Mouse (Mus musculus) kidney, embryonic 15.5 days (tissue): Measurements from ENCODE around the gene Nop56. TPM values are rescaled to one million over a fixed set of nuclear protein-coding genes. Genes with fewer than 3 reads are reported as not detected.

ENCODE experiments used
- ATAC-seq: fragments of 200-750 bp; cut with Nextera tagmentation; replicated peaks from 2 replicates; pipeline ENCODE4 v1.8.0; 2017; ENCODE audit warnings: moderate TSS enrichment; ENCODE audit not compliant: low FRiP score
- H3K27ac ChIP-seq: fragments of 300-500 bp; sonication (generic); 2 replicates; pipeline ENCODE4 v1.5.1; 2015; ENCODE audit warnings: mild to moderate bottlenecking, inconsistent platforms
- H3K27me3 ChIP-seq: fragments of 300-500 bp; sonication (generic); 2 replicates; pipeline ENCODE4 v1.6.1; 2015; ENCODE audit warnings: inconsistent platforms
- H3K36me3 ChIP-seq: fragments of 300-500 bp; sonication (generic); 2 replicates; pipeline ENCODE4 v1.6.1; 2015; ENCODE audit warnings: inconsistent platforms
- H3K4me1 ChIP-seq: fragments of 300-500 bp; sonication (generic); 2 replicates; pipeline ENCODE4 v1.6.1; 2015; ENCODE audit warnings: inconsistent platforms
- H3K4me2 ChIP-seq: fragments of 300-500 bp; sonication (generic); 2 replicates; pipeline ENCODE4 v1.6.1; 2015; ENCODE audit warnings: moderate library complexity, mild to moderate bottlenecking, inconsistent platforms
- H3K4me3 ChIP-seq: fragments of 300-500 bp; sonication (generic); replicated peaks from 2 replicates; pipeline ENCODE4 v1.5.1; 2015; ENCODE audit warnings: mild to moderate bottlenecking, inconsistent platforms
- H3K9ac ChIP-seq: fragments of 300-500 bp; sonication (generic); 2 replicates; pipeline ENCODE4 v1.6.1; 2015; ENCODE audit warnings: mild to moderate bottlenecking, inconsistent platforms
- H3K9me3 ChIP-seq: fragments of 300-500 bp; sonication (generic); replicated peaks from 2 replicates; pipeline ENCODE4 v1.6.1; 2016; ENCODE audit warnings: inconsistent platforms
- WGBS: fragments of 180-500 bp; shearing (Covaris S2); methylation state at CpG from one replicate; pipeline ENCODE4 v1.1.7; 2015; ENCODE audit warnings: mixed read lengths; 5-methylcytosine and 5-hydroxymethylcytosine counted together
- polyA plus RNA-seq: library from polyadenylated mRNA; unstranded; fragments of >200 nt; fragmentation: Nextera tagmentation; extraction: Ambion mirVana; gene quantifications from 2 replicates; pipeline ENCODE4 v1.2.1, GENCODE M21; 2015

Gene Nop56
- polyA plus RNA-seq, result 317 and 325 TPM in 2 replicates

DNA sequence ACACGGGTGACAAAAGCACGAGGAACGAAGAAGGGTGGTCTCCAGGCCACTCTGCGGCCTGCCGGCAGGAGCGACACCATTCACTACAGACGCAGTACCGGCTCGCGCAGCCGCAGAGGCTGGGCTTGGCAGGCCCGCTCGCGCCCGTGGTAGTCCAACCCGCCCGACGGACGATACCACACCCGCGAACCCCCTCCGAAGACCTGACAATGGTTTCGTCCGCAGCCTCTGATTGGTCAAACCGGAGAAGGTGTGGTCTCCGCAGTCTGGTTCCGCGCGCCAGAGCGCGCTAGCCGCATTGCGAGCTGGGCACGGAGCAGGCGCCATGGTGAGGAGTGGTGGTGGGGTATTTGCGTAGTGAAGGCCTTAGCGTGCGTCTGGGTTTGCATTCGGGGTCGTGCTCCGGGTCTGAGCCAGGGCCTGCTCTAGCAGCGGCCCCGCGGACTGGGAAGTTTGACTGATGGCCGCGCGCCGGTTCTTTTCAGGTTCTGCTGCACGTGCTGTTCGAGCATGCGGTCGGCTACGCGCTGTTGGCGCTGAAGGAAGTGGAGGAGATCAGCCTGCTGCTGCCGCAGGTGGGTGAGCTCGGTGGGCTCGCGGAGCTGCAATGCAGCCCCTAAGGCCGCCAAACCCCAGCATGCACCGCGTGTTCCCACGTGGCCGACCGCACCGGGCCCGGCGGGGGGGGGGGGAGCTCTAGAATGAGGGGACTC is at the start of gene Nop56:
Gene Nop56 (plus strand): TSS at position 282 of the 713 bp plus-strand sequence.
- Histone ChIP-seq H3K27me3 (no peaks in the 10 kb centered on the region), H3K27ac (peak within 1 kb of the TSS; percentile 94), H3K36me3 (peaks cover 37% of the 10 kb centered on the region), H3K4me1 (peaks cover 36% of the 10 kb centered on the region), H3K4me2 (peak within 1 kb of the TSS; percentile 82), H3K9me3 (no peaks in the 10 kb centered on the region), H3K4me3 (peak within 1 kb of the TSS; percentile 97), H3K9ac (peak within 1 kb of the TSS; percentile 98)
- WGBS, result under 1% methylated on average over 68 of the region's 68 CpGs
- ATAC-seq, result peak; percentile 97

DNA sequence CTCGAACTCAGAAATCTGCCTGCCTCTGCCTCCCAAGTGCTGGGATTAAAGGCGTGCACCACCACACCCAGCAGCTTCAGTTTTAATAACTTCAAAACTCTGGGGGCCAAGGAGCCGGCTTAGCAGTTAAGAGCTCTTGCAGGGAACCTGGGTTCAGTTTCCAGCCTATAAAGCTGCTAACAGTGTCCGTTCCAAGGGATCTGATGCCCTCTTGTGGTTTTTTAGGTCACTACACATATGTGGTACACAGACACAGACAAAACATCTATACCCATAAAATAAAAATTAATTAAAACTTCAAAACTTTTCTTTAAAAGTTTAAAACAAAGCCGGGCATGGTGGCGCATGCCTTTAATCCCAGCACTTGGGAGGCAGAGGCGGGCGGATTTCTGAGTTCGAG is 27.3 kb upstream of the Nop56 start:
- no peak overlapping the region for H3K9ac ChIP-seq
- H3K36me3 ChIP-seq, result no peaks in the 10 kb centered on the region
- no peak overlapping the region for H3K27ac ChIP-seq
- H3K4me2 ChIP-seq, result no peak overlapping the region
- no peaks in the 10 kb centered on the region for H3K27me3 ChIP-seq
- no peak overlapping the region for H3K4me3 ChIP-seq
- no peak for ATAC-seq
- H3K9me3 ChIP-seq, result no peaks in the 10 kb centered on the region
- no peaks in the 10 kb centered on the region for H3K4me1 ChIP-seq
- 51% methylated on average over 9 of the region's 9 CpGs for WGBS

DNA sequence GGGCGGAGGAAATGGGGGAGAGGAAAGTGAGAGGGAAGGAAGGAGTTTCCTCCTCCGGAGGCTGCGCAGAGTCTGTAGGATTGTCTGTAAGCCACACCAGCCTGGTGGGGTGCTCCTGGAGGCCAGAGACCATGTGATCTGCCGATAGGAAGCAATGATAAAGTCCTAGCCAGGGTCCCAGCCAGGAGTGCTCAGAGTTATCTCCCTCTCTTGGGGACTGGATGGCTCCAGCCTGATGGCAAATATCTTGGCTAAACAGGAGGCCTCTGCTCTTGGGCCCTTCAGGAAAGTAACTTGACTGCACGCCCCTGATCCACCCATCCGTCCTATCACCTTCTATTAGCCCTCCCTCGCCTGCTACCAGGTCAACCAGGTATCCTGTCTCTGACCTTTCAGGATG is 26.0 kb upstream of the Nop56 start:
- Histone ChIP-seq H3K4me1 (no peaks in the 10 kb centered on the region), H3K27me3 (no peaks in the 10 kb centered on the region), H3K9ac (no peak overlapping the region), H3K4me3 (no peak overlapping the region), H3K9me3 (no peaks in the 10 kb centered on the region), H3K36me3 (no peaks in the 10 kb centered on the region), H3K27ac (no peak overlapping the region), H3K4me2 (no peak overlapping the region)
- no peak for ATAC-seq
- WGBS, result 73% methylated on average over 7 of the region's 7 CpGs

DNA sequence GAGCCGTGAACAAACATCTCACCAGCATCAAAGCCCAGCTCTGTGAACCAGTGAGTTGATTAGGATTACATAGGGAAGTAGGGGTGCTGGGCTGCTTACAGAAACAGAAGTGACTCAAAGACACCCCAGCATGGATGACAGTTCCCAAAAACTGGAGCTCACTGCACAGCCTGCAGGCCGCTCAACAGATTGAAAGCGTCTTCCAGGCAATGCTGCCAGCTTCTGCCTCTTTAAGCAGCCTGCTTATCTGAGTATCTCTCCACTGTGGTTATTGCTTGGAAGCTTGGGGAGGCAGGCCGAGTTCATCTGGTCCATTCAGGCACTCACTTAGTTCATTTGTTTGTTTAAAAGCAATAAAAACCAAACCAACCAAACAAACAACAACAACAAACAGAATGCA is 17.5 kb upstream of the Nop56 start:
- H3K4me1 ChIP-seq, result no peaks in the 10 kb centered on the region
- no peak overlapping the region for H3K4me2 ChIP-seq
- 76% methylated on average over 4 of the region's 4 CpGs for WGBS
- H3K9me3 ChIP-seq, result no peaks in the 10 kb centered on the region
- no peak overlapping the region for H3K4me3 ChIP-seq
- H3K9ac ChIP-seq, result no peak overlapping the region
- ATAC-seq, result no peak
- no peaks in the 10 kb centered on the region for H3K27me3 ChIP-seq
- H3K36me3 ChIP-seq, result no peaks in the 10 kb centered on the region
- H3K27ac ChIP-seq, result no peak overlapping the region

DNA sequence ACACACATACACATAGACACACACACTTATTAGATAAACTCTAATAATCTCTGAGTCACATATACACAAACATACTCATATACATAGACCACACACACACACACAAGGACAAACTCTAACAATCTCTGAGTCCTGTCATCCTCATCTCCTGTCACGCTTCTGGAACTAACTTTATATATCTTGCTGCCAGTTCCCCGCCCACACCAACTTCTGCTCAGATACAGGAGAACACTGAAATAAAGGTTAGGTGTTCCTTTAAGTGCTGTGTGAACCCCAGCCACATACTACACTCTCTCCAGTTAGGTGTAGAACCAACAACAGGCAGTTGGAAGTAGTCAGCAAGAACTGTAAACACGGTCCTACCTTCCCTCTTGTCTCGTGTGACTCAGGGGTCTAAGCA is 13.4 kb upstream of the Nop56 start:
- ATAC-seq, result no peak
- H3K4me3 ChIP-seq, result no peak overlapping the region
- no peaks in the 10 kb centered on the region for H3K36me3 ChIP-seq
- no peak overlapping the region for H3K27ac ChIP-seq
- 76% methylated on average over 4 of the region's 4 CpGs for WGBS
- H3K27me3 ChIP-seq, result no peaks in the 10 kb centered on the region
- no peak overlapping the region for H3K9ac ChIP-seq
- no peak overlapping the region for H3K4me2 ChIP-seq
- no peaks in the 10 kb centered on the region for H3K4me1 ChIP-seq
- H3K9me3 ChIP-seq, result no peaks in the 10 kb centered on the region

DNA sequence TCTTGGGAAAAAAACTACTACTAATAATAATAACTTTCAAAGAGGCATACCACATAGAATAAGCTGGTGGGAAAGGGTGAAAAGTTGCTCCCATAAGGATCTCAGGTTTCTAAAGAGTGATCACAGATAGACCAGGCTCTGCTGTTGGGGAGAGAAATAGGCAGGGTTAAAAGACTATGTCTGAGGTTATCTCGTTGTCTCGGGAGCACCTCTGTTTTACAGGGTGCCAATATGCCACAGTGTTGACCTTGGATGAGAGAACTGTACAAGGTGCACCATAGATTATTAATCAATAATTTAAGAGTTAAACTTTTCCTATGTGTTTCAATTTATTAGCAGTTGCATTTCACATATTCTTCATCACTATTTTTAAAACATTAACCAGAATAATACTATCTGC is 12.3 kb upstream of the Nop56 start:
- H3K36me3 ChIP-seq, result no peaks in the 10 kb centered on the region
- no peak overlapping the region for H3K4me3 ChIP-seq
- H3K4me1 ChIP-seq, result no peaks in the 10 kb centered on the region
- H3K9me3 ChIP-seq, result no peaks in the 10 kb centered on the region
- H3K27me3 ChIP-seq, result no peaks in the 10 kb centered on the region
- WGBS, result 88% methylated on average over 2 of the region's 2 CpGs
- no peak overlapping the region for H3K4me2 ChIP-seq
- no peak for ATAC-seq
- no peak overlapping the region for H3K27ac ChIP-seq
- H3K9ac ChIP-seq, result no peak overlapping the region

DNA sequence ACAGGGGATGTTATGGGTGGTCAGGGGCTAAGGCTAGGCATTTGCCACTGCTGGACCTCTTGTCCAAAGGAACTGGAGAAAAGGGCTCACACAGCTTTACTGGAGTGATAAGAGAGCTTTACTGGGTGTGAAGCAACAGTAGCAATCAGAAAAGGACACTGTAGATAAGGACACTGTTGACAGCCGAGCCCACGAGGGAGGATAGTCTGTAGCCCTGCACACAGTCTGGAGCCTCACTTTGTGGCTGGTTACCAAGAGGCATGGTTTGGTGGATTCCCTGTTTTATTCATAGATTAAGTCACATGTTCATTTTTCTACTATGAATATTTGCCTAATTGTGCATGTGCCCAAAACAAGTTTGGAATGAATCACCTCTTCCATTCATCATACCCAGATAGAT is 11.8 kb upstream of the Nop56 start:
- Histone ChIP-seq H3K4me2 (no peak overlapping the region), H3K27ac (no peak overlapping the region), H3K9ac (no peak overlapping the region), H3K27me3 (no peaks in the 10 kb centered on the region), H3K36me3 (no peaks in the 10 kb centered on the region), H3K4me1 (no peaks in the 10 kb centered on the region), H3K9me3 (no peaks in the 10 kb centered on the region), H3K4me3 (no peak overlapping the region)
- WGBS, result 87% methylated on average over 2 of the region's 2 CpGs
- no peak for ATAC-seq

DNA sequence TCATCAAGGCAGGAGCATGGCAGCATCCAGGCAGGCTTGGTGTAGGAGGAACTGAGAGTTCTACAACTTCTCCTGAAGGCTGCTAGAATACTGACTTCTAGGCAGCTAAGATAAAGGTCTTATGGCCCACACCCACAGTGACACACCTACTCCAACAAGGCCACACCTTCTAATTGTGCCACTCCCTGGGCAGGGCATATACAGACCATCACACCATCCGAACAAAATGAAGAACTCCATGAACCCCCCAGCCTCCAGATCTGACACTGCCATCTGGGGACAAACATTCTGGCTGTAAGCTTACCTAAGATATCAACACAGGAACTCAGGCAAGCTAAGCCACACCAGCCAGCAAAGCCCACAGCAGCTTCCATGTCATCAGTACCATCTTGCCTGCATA is 8.7 kb upstream of the Nop56 start:
- 87% methylated on average over 1 of the region's 1 CpGs for WGBS
- no peak overlapping the region for H3K4me3 ChIP-seq
- no peak for ATAC-seq
- H3K9me3 ChIP-seq, result no peaks in the 10 kb centered on the region
- H3K27me3 ChIP-seq, result no peaks in the 10 kb centered on the region
- H3K4me2 ChIP-seq, result no peak overlapping the region
- no peak overlapping the region for H3K9ac ChIP-seq
- no peaks in the 10 kb centered on the region for H3K4me1 ChIP-seq
- no peaks in the 10 kb centered on the region for H3K36me3 ChIP-seq
- no peak overlapping the region for H3K27ac ChIP-seq

DNA sequence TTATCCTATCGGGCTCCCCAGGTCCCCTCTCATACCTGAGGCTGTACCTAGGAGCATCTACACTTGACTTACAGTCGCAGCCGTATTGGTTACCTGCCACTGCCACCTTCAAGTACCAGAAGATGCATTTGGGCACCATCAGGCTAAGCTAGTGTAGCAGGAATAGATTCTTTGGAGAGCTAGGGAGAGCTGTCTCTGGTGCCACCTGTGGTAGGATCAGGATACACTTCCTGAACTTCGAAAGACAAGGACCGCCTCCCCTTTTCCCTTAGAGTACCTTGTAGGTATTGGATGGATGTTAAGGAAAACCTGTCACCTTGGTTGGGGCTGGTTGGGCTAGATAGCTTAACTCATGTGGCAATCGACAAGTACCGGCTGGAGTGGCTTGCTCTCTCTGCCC is 6.2 kb upstream of the Nop56 start:
- 64% methylated on average over 7 of the region's 7 CpGs for WGBS
- Histone ChIP-seq H3K36me3 (no peaks in the 10 kb centered on the region), H3K9me3 (no peaks in the 10 kb centered on the region), H3K4me1 (peaks cover 4% of the 10 kb centered on the region), H3K4me3 (no peak overlapping the region), H3K9ac (no peak overlapping the region), H3K27me3 (no peaks in the 10 kb centered on the region), H3K27ac (no peak overlapping the region), H3K4me2 (no peak overlapping the region)
- ATAC-seq, result no peak

DNA sequence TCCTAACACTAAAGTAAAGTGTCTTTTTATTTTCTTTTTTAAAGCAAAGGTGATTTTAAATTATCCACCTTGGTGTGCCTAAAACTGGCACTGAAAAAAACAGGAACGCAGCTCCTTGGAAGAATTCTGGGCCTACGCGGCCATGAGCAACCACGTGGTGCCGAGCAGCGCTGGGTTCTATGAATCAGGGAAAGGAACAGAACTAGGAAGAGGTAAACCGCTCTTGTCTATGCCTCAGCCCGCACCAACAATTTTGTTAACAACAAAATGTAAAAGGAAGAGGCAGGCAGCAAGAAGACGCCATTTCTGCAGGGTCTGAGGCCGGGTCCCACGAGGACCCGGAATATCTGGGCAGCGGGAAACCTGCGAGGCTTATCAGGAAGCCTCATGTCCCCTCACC is 498 bp upstream of the Nop56 start:
- Histone ChIP-seq H3K27me3 (no peaks in the 10 kb centered on the region), H3K4me1 (peaks cover 36% of the 10 kb centered on the region), H3K27ac (peak overlapping the region; percentile 94), H3K9me3 (no peaks in the 10 kb centered on the region), H3K4me3 (peak overlapping the region; percentile 97), H3K9ac (peak overlapping the region; percentile 98), H3K4me2 (peak overlapping the region; percentile 82), H3K36me3 (peaks cover 35% of the 10 kb centered on the region)
- under 1% methylated on average over 14 of the region's 14 CpGs for WGBS
- peak; percentile 12 for ATAC-seq

DNA sequence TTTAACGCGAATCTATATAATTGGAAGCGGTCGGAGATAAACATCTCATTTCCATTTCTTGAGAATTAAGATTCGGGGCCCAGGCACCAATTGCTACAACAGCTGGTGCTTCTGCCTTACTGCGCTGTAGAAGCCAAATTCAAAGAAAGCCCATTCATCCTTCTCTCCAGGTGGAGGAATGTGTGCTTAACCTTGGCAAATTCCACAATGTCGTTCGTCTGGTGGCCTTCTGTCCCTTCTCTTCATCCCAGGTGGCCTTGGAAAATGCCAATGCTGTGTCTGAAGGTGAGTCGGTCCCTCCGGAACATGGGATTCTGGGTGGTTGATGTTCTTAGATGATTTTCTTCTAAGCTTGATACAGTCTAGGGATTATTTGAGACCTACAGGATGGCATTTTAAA is 632 bp downstream of the Nop56 start:
- H3K4me2 ChIP-seq, result peak overlapping the region; percentile 82
- H3K4me3 ChIP-seq, result peak overlapping the region; percentile 97
- peaks cover 36% of the 10 kb centered on the region for H3K4me1 ChIP-seq
- no peaks in the 10 kb centered on the region for H3K27me3 ChIP-seq
- no peak for ATAC-seq
- H3K27ac ChIP-seq, result peak overlapping the region; percentile 94
- no peaks in the 10 kb centered on the region for H3K9me3 ChIP-seq
- WGBS, result under 1% methylated on average over 10 of the region's 10 CpGs
- H3K9ac ChIP-seq, result peak overlapping the region; percentile 98
- H3K36me3 ChIP-seq, result peaks cover 43% of the 10 kb centered on the region

DNA sequence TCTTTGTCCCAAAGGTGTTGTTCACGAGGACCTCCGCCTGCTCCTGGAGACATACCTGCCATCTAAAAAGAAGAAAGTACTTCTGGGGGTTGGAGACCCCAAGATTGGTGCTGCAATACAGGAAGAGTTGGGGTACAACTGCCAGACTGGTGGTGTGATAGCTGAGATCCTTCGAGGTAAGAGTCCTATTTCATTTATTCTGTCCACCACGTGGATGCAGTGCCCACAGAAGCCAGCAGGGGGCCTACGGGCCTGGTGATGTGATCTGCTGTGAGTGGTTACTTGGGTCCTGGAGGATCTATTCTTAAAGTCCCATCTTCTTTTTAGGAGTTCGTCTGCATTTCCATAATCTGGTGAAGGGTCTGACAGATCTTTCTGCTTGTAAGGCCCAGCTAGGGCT is 1.4 kb downstream of the Nop56 start:
- H3K9ac ChIP-seq, result peak overlapping the region; percentile 98; the same call in 1 of the 2 replicates
- H3K4me3 ChIP-seq, result peak overlapping the region; percentile 97
- no peak for ATAC-seq
- H3K27ac ChIP-seq, result no peak overlapping the region
- peaks cover 36% of the 10 kb centered on the region for H3K4me1 ChIP-seq
- peak overlapping the region; percentile 82 for H3K4me2 ChIP-seq
- no peaks in the 10 kb centered on the region for H3K27me3 ChIP-seq
- no peaks in the 10 kb centered on the region for H3K9me3 ChIP-seq
- H3K36me3 ChIP-seq, result peaks cover 51% of the 10 kb centered on the region
- 46% methylated on average over 6 of the region's 6 CpGs for WGBS

DNA sequence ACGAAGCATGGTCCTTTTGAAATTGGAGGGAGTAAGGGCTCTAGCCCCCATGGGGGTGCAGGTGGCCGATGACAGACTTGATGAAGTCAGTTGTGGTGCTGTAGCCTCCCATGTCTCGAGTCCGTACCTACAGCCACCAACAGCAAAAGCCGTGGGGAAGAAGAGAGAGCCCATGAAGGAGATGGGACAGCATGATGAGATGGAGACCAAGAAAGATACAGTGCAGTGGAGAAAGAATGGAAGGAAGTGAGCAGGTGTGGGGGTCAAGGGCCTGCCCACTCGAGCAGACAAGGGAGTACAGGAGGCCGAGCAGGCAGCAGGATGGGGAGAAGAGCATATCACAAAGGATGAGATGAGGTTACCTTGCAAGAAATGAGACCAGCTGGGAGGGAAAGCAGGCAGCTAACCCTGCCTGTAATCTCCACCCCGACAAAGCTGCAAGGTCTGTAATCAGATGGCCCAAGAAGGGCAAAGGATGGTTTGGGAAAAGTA is 5.4 kb downstream of the Nop56 start:
- peaks cover 38% of the 10 kb centered on the region for H3K4me1 ChIP-seq
- no peak overlapping the region for H3K4me2 ChIP-seq
- ATAC-seq, result no peak
- no peak overlapping the region for H3K27ac ChIP-seq
- H3K36me3 ChIP-seq, result peaks cover 71% of the 10 kb centered on the region
- no peak overlapping the region for H3K9ac ChIP-seq
- no peaks in the 10 kb centered on the region for H3K9me3 ChIP-seq
- no peaks in the 10 kb centered on the region for H3K27me3 ChIP-seq
- H3K4me3 ChIP-seq, result no peak overlapping the region
- WGBS, result 37% methylated on average over 8 of the region's 8 CpGs
